Mouse (Mus musculus): ENCODE measurements around the gene Ccl2. TPM values are rescaled to one million over a fixed set of nuclear protein-coding genes. Genes with fewer than 3 reads are reported as not detected.

The Ccl2 gene
- polyA plus RNA-seq, 1 experiment from 2014 or later, result 0.36 TPM

GRCm38 (mm10) chr11:82078136-82078730 lies 42.9 kb downstream of the Ccl2 start:
- Histone ChIP-seq H3K4me1 (no peaks in the 10 kb centered on the region), H3K9me3 (no peaks in the 10 kb centered on the region; the same call in 1 of the 2 replicates), H3K36me3 (replicated peaks) (no peaks in the 10 kb centered on the region), H3K27ac (no peak overlapping the region), H3K4me3 (no peak overlapping the region), H3K27me3 (ENCODE audit: poor library complexity, severe bottlenecking) (no peaks in the 10 kb centered on the region)
- DNase-seq (ENCODE audit: extremely low spot score, low spot score), result no peak

- Histone ChIP-seq H3K27ac (no peak overlapping the region), H3K27me3 (ENCODE audit: poor library complexity, severe bottlenecking) (no peaks in the 10 kb centered on the region), H3K4me1 (no peaks in the 10 kb centered on the region), H3K4me3 (no peak overlapping the region), H3K9me3 (no peaks in the 10 kb centered on the region; the same call in 1 of the 2 replicates), H3K36me3 (replicated peaks) (no peaks in the 10 kb centered on the region)
- 80% methylated on average over 3 of the region's 3 CpGs for WGBS
- DNase-seq (ENCODE audit: extremely low spot score, low spot score), result no peak
Measured at GRCm38 (mm10) chr11:82080865-82081264, 45.5 kb downstream of the Ccl2 start.

DNA sequence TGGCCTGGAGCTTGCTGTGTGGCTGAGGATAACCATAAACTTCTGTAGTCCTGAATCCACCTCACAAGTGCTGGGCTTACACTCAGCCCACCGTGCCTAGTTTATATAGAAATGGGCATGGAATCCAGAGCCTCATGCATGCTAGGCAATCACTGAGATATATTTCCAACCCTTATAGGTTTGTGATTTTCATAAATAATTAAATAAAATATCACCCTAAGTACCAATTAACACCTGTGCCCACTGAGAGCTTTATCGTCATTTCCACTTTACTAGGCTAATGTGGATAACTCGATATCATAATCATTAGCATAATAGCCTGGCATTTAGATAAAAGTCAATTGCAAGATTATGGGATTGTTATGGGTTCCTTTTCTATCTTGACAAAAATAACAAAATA lies 49.0 kb downstream of the Ccl2 start:
- DNase-seq (ENCODE audit: extremely low spot score, low spot score), result no peak
- Histone ChIP-seq H3K27me3 (ENCODE audit: poor library complexity, severe bottlenecking) (no peaks in the 10 kb centered on the region), H3K4me1 (0 out of 2 replicates have a peak, but pooled peaks cover 3% of the 10 kb centered on the region), H3K27ac (no peak overlapping the region), H3K9me3 (no peaks in the 10 kb centered on the region), H3K4me3 (no peak overlapping the region), H3K36me3 (replicated peaks) (no peaks in the 10 kb centered on the region)
- WGBS, result 93% methylated on average over 3 of the region's 3 CpGs

Other genes with a start within 250 kb of the Ccl2 start
- not detected in 2 replicates for gene 5530401A14Rik, start 174.9 kb upstream of the Ccl2 start, polyA plus RNA-seq (2016; fragmentation: Nextera tagmentation; extraction: Ambion mirVana)
- 0.43 and 0.51 TPM in 2 replicates for gene Asic2, start 67.1 kb upstream of the Ccl2 start, polyA plus RNA-seq (2016; fragmentation: Nextera tagmentation; extraction: Ambion mirVana)
- not detected in 2 replicates for gene Gm17268, start 3.0 kb downstream of the Ccl2 start, polyA plus RNA-seq (2016; fragmentation: Nextera tagmentation; extraction: Ambion mirVana)
- gene Ccl7, start 10.1 kb downstream of the Ccl2 start, polyA plus RNA-seq (2016; fragmentation: Nextera tagmentation; extraction: Ambion mirVana), result 0.31 TPM in 1 of 2 replicates, not detected in the other
- not detected in 2 replicates for gene Ccl11, start 22.3 kb downstream of the Ccl2 start, polyA plus RNA-seq (2016; fragmentation: Nextera tagmentation; extraction: Ambion mirVana)
- 0.32 and 0.78 TPM in 2 replicates for gene Ccl12, start 66.3 kb downstream of the Ccl2 start, polyA plus RNA-seq (2016; fragmentation: Nextera tagmentation; extraction: Ambion mirVana)
- gene Ccl8, start 79.6 kb downstream of the Ccl2 start, polyA plus RNA-seq (2016; fragmentation: Nextera tagmentation; extraction: Ambion mirVana), result not detected in 2 replicates